Mouse (Mus musculus) liver, embryonic 16.5 days (tissue): ENCODE measurements around the gene Mtnr1b. TPM values are rescaled to one million over a fixed set of nuclear protein-coding genes. Genes with fewer than 3 reads are reported as not detected.

Experiments used
- ATAC-seq: fragments of 200-750 bp; cut with Nextera tagmentation; 2 replicates; pipeline ENCODE4 v1.8.0; 2017; ENCODE audit warnings: low read depth, mild to moderate bottlenecking, moderate number of reproducible peaks, moderate library complexity
- H3K27ac ChIP-seq: fragments of 300-500 bp; sonication (generic); 2 replicates; pipeline ENCODE4 v1.5.1; 2014; ENCODE audit warnings: mild to moderate bottlenecking, low read length
- H3K27me3 ChIP-seq: fragments of 300-500 bp; sonication (generic); 2 replicates; pipeline ENCODE4 v1.6.1; 2014; ENCODE audit warnings: low read depth, low read length, mixed read lengths; ENCODE audit not compliant: control insufficient read depth, insufficient read depth
- H3K36me3 ChIP-seq: fragments of 300-500 bp; sonication (generic); 2 replicates; pipeline ENCODE4 v1.6.1; 2014; ENCODE audit warnings: mild to moderate bottlenecking; ENCODE audit not compliant: control insufficient read depth, insufficient read depth
- H3K4me1 ChIP-seq: fragments of 300-500 bp; sonication (generic); 2 replicates; pipeline ENCODE4 v1.6.1; 2014; ENCODE audit warnings: low read depth, low read length, mixed read lengths; ENCODE audit not compliant: control insufficient read depth
- H3K4me2 ChIP-seq: fragments of 300-500 bp; sonication (generic); 2 replicates; pipeline ENCODE4 v1.6.1; 2014; ENCODE audit warnings: low read depth, low read length, mixed read lengths
- H3K4me3 ChIP-seq: fragments of 300-500 bp; sonication (generic); 2 replicates; pipeline ENCODE4 v1.5.1; 2014; ENCODE audit warnings: low read depth, mild to moderate bottlenecking, low read length
- H3K9ac ChIP-seq: fragments of 300-500 bp; sonication (generic); 2 replicates; pipeline ENCODE4 v1.6.1; 2014; ENCODE audit warnings: low read depth, low read length
- H3K9me3 ChIP-seq: fragments of 300-500 bp; sonication (generic); replicated peaks from 2 replicates; pipeline ENCODE4 v1.6.1; 2016; ENCODE audit warnings: low read length; ENCODE audit not compliant: control insufficient read depth
- WGBS: fragments of 180-500 bp; shearing (Covaris S2); extraction: QIAGEN DNeasy Blood & Tissue Kit; methylation state at CpG from one replicate; pipeline ENCODE4 v1.1.7; 2014; ENCODE audit not compliant: insufficient replicate concordance; 5-methylcytosine and 5-hydroxymethylcytosine counted together
- polyA plus RNA-seq: library from polyadenylated mRNA; unstranded; fragments of >200 nt; fragmentation: Nextera tagmentation; extraction: Ambion mirVana; gene quantifications from 2 replicates; pipeline ENCODE4 v1.2.1, GENCODE M21; 2015

The Mtnr1b gene
- polyA plus RNA-seq, 1 experiment from 2014 or later, result not detected

DNA sequence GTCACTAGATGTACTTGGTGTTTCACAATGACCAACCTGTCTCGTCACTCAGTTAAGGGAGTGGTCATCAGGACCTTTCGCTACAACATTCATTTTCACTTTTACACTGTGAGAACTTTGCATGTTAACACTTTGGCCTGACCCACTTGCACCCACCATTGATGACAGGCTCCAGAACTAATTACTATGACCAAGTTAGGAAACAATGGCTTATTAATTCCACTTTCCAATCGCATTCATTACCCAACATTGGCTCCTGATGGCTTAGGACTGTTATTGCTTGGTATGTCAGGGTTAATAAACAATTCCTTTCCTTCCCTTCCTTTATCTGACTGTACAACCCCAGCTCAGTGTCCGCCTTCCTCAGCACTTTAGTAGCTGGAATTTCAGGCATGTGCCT, 92.4 kb downstream of the Mtnr1b start:
- no peaks in the 10 kb centered on the region for H3K36me3 ChIP-seq
- H3K27ac ChIP-seq, result no peak overlapping the region
- no peak for ATAC-seq
- no peaks in the 10 kb centered on the region for H3K4me1 ChIP-seq
- no peaks in the 10 kb centered on the region for H3K27me3 ChIP-seq
- no peaks in the 10 kb centered on the region for H3K9me3 ChIP-seq
- H3K4me3 ChIP-seq, result no peak overlapping the region
- no peak overlapping the region for H3K9ac ChIP-seq
- WGBS, result 49% methylated on average over 4 of the region's 4 CpGs
- H3K4me2 ChIP-seq, result no peak overlapping the region

DNA sequence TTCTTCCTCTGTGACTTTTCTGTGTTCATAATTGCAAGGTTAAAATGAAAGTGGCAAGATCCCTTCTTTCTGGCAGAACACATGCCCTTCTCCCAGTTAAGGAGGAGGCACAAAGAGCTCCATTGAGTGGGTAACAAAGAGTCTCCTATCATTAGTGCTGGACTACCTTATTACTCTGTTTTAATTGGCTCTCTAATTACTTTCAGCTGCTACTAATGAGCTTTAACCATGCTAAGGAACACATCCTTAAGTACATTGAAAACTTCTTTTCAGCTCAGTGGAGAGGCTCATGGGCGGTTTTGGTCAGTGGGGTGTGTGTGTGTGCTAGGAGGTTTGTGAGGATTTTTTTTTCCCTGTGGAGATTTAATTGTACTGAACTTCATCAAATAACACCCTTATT, 99.4 kb downstream of the Mtnr1b start:
- 41% methylated on average over 1 of the region's 1 CpGs for WGBS
- no peaks in the 10 kb centered on the region for H3K27me3 ChIP-seq
- no peak overlapping the region for H3K9ac ChIP-seq
- no peaks in the 10 kb centered on the region for H3K9me3 ChIP-seq
- H3K4me3 ChIP-seq, result no peak overlapping the region
- ATAC-seq, result no peak
- H3K4me2 ChIP-seq, result no peak overlapping the region
- H3K36me3 ChIP-seq, result no peaks in the 10 kb centered on the region
- no peak overlapping the region for H3K27ac ChIP-seq
- H3K4me1 ChIP-seq, result no peaks in the 10 kb centered on the region

Other genes with a start within 250 kb of the Mtnr1b start
- 0.02 and 0.09 TPM in 2 replicates for gene Deup1, start 246.6 kb downstream of the Mtnr1b start, polyA plus RNA-seq
- gene Slc36a4, start 164.8 kb downstream of the Mtnr1b start, polyA plus RNA-seq, result 1.5 and 1.7 TPM in 2 replicates